Mouse (Mus musculus) kidney, adult 18-20 months (tissue): ENCODE measurements around the gene Gm4301.
A peak's percentile ranks its signal among the peaks of the same experiment; 100 is the strongest.
"Not testable (repeated sequence)": the region's sequence is repeated elsewhere in the genome, so short reads cannot be mapped to it uniquely, and the experiment has no call there.

Source experiments
- DNase-seq: peaks from one replicate; pipeline ENCODE4 v3.0.0; 2021

The Gm4301 gene

DNA sequence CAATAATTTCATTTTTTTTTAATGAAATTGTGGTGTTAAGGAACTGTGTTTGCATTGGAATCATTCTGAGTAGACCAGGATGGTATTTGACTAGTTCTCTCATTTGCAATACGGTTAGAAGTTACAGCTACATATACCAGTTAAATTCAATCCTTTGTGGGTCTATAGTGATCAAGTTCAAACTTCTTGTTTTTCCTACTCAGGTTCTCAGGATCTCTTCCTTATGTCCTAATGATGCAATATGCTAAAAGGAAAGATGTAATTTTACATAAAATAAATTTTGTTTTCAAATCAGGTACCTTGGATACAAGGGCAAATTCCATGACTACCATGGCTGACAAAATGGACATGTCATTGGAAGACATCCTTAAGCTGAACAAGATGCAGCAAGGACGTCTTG is at the start of gene Gm4301:
Gm4301 (plus strand) TSS at position 301 of the 400 bp plus-strand sequence.
- not testable (repeated sequence) for DNase-seq

GRCm38 (mm10) chr10:100296105-100296504 is 39.4 kb upstream of the Gm4301 start:
- no peak for DNase-seq

- DNase-seq: not testable (repeated sequence)
Observed at GRCm38 (mm10) chr10:100300106-100300505, 35.4 kb upstream of the Gm4301 start.

DNA sequence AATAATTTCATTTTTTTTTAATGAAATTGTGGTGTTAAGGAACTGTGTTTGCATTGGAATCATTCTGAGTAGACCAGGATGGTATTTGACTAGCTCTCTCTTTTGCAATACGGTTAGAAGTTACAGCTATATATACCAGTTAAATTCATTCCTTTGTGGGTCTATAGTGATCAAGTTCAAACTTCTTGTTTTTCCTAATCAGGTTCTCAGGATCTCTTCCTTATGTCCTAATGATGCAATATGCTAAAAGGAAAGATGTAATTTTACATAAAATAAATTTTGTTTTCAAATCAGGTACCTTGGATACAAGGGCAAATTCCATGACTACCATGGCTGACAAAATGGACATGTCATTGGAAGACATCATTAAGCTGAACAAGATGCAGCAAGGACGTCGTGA is 5.1 kb downstream of the Gm4301 start, which contains the start of gene Gm4302:
Gm4302 (plus strand) TSS at position 301 of the 400 bp plus-strand sequence.
- DNase-seq: not testable (repeated sequence)

- not testable (repeated sequence) for DNase-seq
Observed at GRCm38 (mm10) chr10:100345672-100346071, 10.2 kb downstream of the Gm4301 start, which contains the start of gene Gm4303. Gene Gm4303 (plus strand): TSS chr10:100345972.

DNA sequence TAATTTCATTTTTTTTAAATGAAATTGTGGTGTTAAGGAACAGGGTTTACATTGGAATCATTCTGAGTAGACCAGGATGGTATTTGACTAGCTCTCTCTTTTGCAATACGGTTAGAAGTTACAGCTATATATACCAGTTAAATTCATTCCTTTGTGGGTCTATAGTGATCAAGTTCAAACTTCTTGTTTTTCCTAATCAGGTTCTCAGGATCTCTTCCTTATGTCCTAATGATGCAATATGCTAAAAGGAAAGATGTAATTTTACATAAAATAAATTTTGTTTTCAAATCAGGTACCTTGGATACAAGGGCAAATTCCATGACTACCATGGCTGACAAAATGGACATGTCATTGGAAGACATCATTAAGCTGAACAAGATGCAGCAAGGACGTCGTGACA is 15.3 kb downstream of the Gm4301 start, which contains the start of gene Gm4305:
Gm4305 (plus strand) TSS at position 301 of the 400 bp plus-strand sequence.
- DNase-seq: not testable (repeated sequence)

- DNase-seq: peak; percentile 16
Observed at GRCm38 (mm10) chr10:100356841-100357240, 21.4 kb downstream of the Gm4301 start.

DNA sequence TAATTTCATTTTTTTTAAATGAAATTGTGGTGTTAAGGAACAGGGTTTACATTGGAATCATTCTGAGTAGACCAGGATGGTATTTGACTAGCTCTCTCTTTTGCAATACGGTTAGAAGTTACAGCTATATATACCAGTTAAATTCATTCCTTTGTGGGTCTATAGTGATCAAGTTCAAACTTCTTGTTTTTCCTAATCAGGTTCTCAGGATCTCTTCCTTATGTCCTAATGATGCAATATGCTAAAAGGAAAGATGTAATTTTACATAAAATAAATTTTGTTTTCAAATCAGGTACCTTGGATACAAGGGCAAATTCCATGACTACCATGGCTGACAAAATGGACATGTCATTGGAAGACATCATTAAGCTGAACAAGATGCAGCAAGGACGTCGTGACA is 25.6 kb downstream of the Gm4301 start, which contains the start of gene Gm4307:
Gm4307 (plus strand) TSS at position 301 of the 400 bp plus-strand sequence.
- DNase-seq: not testable (repeated sequence)

DNA sequence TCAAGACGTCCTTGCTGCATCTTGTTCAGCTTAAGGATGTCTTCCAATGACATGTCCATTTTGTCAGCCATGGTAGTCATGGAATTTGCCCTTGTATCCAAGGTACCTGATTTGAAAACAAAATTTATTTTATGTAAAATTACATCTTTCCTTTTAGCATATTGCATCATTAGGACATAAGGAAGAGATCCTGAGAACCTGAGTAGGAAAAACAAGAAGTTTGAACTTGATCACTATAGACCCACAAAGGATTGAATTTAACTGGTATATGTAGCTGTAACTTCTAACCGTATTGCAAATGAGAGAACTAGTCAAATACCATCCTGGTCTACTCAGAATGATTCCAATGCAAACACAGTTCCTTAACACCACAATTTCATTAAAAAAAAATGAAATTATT is 47.0 kb downstream of the Gm4301 start, which contains the start of gene Gm4312:
Gm4312 (minus strand) TSS at position 101 of the 400 bp plus-strand sequence.
- not testable (repeated sequence) for DNase-seq
